Mouse (Mus musculus): Measurements from ENCODE around the gene Olfr1218.
"Not testable (repeated sequence)": the region's sequence is repeated elsewhere in the genome, so short reads cannot be mapped to it uniquely, and the experiment has no call there.

- not testable (repeated sequence) for TF ChIP-seq GATA1 (IDR thresholded peaks at IDR 0.05; ENCODE audit: borderline replicate concordance, low read length); CTCF (IDR thresholded peaks at IDR 0.05; ENCODE audit: low read depth, low read length); POLR2AphosphoS5 (IDR thresholded peaks at IDR 0.05; ENCODE audit: insufficient replicate concordance, low read depth, low read length)
Measured at GRCm38 (mm10) chr2:89021436-89021835, 39.6 kb downstream of the Olfr1218 start.

Data from G1E (cell line).